Mouse (Mus musculus): ENCODE results near the gene Gtf2f2. TPM values are rescaled to one million over a fixed set of nuclear protein-coding genes. Genes with fewer than 3 reads are reported as not detected.

The Gtf2f2 gene
- 55.9 and 56.3 TPM in 2 replicates for polyA plus RNA-seq (2014; fragmentation: Nextera tagmentation; extraction: Ambion mirVana)

DNA sequence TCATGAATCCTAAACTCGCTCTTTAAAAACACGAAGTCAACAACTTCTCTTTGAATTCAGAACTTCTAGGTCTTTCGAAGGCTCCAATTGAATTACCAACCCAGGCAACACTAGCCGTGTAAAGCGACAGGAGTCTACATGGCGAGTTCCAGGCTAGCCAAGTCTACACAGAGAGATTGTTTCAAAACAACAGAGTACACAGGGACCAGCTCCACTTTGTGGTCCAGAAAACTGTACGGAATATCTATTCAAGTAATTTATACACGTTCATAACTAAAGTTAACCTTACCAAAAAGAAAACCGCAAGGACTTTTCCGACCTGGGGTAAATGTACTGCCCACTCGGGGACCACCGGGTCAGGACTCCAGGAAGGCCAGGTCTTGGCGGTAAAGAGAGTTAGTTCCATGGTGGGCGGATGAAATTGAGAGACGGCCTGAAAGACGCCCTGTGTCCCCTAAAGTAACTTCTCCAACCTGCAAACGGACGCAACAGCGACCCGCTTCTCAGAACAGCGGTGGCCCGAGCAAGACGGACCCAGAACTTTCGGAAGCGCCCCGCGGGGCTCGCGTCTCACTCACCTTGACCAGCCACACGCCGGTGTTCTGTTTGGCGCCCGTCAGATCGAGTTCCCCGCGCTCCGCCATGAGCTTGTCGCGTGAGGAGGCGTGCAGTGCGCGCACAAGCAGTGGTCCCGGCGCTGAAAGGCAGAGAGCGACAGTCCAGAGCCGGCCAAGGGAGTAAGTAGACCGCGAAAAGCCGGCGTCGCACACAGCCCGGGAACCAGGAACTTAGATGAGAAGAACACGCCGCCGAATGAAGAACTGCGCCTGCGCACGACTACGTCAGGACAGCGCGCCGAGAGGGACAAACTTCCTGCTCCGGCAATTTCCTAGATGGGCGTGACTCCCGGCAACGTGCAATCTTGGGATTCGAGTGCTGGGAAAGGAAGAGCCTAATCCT lies at the start of gene Gtf2f2:
TSS of gene Gtf2f2 (minus strand) at position 764 of the 960 bp plus-strand sequence.
- 1% methylated on average over 67 of the region's 67 CpGs for WGBS

DNA sequence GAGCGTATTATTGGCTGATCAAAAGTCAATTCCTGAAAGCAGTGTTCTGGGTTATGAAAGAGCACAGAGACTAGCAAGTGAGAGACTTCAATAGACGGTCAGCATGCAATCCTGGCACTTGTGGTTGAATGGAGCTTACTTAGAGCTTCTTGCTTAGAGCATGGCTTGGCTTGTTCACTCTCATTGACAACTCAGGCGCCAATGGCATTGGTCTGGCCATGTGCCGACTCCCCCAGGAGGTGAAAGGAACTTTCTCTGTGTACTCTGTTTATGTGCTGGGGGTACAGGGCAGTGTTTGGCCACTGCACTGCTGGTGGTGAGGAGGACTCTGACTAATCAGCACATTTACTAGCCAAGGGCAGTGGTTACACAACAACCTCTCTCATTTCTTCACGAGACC lies 48.8 kb upstream of the Gtf2f2 start:
- Histone ChIP-seq H3K27ac (replicated peaks; ENCODE audit: low read depth, low read length) (no peak overlapping the region), H3K9ac (replicated peaks; ENCODE audit: low read length) (no peak overlapping the region), H3K4me2 (ENCODE audit: low read depth, low read length) (no peak overlapping the region), H3K4me1 (ENCODE audit: control insufficient read depth, insufficient read depth, low read length) (no peaks in the 10 kb centered on the region), H3K4me3 (ENCODE audit: low read depth, low read length) (no peak overlapping the region), H3K27me3 (ENCODE audit: control insufficient read depth, insufficient read depth, low read length) (no peaks in the 10 kb centered on the region), H3K36me3 (replicated peaks; ENCODE audit: control insufficient read depth, insufficient read depth, low read depth, low read length) (no peaks in the 10 kb centered on the region), H3K9me3 (replicated peaks; ENCODE audit: control insufficient read depth, low read length) (no peaks in the 10 kb centered on the region)
- DNase-seq (ENCODE audit: low spot score) (no peak), ATAC-seq (replicated peaks; ENCODE audit: insufficient number of reproducible peaks, low FRiP score, low TSS enrichment, low read depth) (no peak)
- 83% methylated on average over 5 of the region's 5 CpGs for WGBS

More for the DNA sequence above, at the start of gene Gtf2f2:
- Histone ChIP-seq H3K4me2 (ENCODE audit: low read depth, low read length) (peak within 1 kb of the TSS; percentile 45), H3K4me1 (ENCODE audit: control insufficient read depth, insufficient read depth, low read length) (no peaks in the 10 kb centered on the region), H3K9ac (replicated peaks; ENCODE audit: low read length) (peak within 1 kb of the TSS; percentile 85), H3K36me3 (replicated peaks; ENCODE audit: control insufficient read depth, insufficient read depth, low read depth, low read length) (no peaks in the 10 kb centered on the region), H3K27me3 (ENCODE audit: control insufficient read depth, insufficient read depth, low read length) (no peaks in the 10 kb centered on the region), H3K9me3 (replicated peaks; ENCODE audit: control insufficient read depth, low read length) (no peaks in the 10 kb centered on the region), H3K27ac (replicated peaks; ENCODE audit: low read depth, low read length) (no peak within 1 kb of the TSS; the same call in 1 of the 2 replicates), H3K4me3 (ENCODE audit: low read depth, low read length) (peak within 1 kb of the TSS; percentile 91)
- ATAC-seq (replicated peaks; ENCODE audit: insufficient number of reproducible peaks, low FRiP score, low TSS enrichment, low read depth) (peak; percentile 92), DNase-seq (ENCODE audit: low spot score) (peak; percentile 97)

DNA sequence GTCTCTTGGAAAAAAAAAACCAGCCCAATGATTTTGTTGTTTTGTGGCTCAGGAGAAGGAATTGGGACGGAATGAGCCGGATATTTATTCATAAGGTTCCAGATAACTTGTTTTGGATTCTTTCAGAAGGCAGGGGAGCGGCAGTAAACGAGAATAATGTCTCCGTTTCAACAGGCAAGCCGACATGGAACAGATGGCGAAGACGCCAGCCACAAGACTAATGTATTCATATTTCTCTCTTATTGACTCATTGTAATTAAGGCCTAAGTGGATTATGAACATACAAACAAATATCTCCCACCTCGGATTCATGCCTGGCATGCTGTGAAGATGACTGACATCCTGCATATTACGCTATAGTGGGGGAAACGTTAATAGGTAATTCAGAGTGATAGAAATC lies 43.1 kb upstream of the Gtf2f2 start:
- Histone ChIP-seq H3K4me3 (ENCODE audit: low read depth, low read length) (no peak overlapping the region), H3K9me3 (replicated peaks; ENCODE audit: control insufficient read depth, low read length) (no peaks in the 10 kb centered on the region)
- WGBS, result 88% methylated on average over 11 of the region's 11 CpGs

DNA sequence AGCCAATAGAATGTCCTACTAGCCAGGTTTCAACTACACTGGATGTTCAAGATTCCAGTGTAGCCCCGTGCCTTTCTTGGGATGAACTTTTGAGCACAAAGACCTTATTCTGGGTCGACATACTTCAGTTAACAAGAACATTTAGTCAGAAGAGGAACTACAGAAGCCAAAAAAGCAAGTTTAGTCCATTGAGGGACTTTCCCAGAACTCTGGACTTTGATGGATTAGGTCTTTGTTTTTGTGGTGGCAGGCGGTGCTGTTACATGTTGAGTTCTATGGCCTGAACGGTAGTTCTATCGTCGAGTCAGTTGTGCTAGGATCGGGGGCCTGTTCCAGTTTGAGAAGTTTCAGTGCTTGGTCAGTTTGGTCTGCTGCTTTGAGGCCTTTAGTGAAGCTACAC lies 41.3 kb upstream of the Gtf2f2 start:
- no peaks in the 10 kb centered on the region for H3K27me3 ChIP-seq (ENCODE audit: control insufficient read depth, insufficient read depth, low read length)
- H3K9me3 ChIP-seq (replicated peaks; ENCODE audit: control insufficient read depth, low read length), result no peaks in the 10 kb centered on the region
- H3K36me3 ChIP-seq (replicated peaks; ENCODE audit: control insufficient read depth, insufficient read depth, low read depth, low read length), result no peaks in the 10 kb centered on the region
- no peak overlapping the region for H3K4me3 ChIP-seq (ENCODE audit: low read depth, low read length)
- WGBS, result 85% methylated on average over 7 of the region's 7 CpGs
- H3K27ac ChIP-seq (replicated peaks; ENCODE audit: low read depth, low read length), result no peak overlapping the region
- H3K4me1 ChIP-seq (ENCODE audit: control insufficient read depth, insufficient read depth, low read length), result no peaks in the 10 kb centered on the region
- DNase-seq (ENCODE audit: low spot score) (no peak), ATAC-seq (replicated peaks; ENCODE audit: insufficient number of reproducible peaks, low FRiP score, low TSS enrichment, low read depth) (no peak)
- no peak overlapping the region for H3K4me2 ChIP-seq (ENCODE audit: low read depth, low read length)
- no peak overlapping the region for H3K9ac ChIP-seq (replicated peaks; ENCODE audit: low read length)

More for the DNA sequence above, 43.1 kb upstream of the Gtf2f2 start:
- Histone ChIP-seq H3K27me3 (ENCODE audit: control insufficient read depth, insufficient read depth, low read length) (no peaks in the 10 kb centered on the region), H3K9ac (replicated peaks; ENCODE audit: low read length) (no peak overlapping the region), H3K4me2 (ENCODE audit: low read depth, low read length) (no peak overlapping the region), H3K4me1 (ENCODE audit: control insufficient read depth, insufficient read depth, low read length) (no peaks in the 10 kb centered on the region), H3K27ac (replicated peaks; ENCODE audit: low read depth, low read length) (no peak overlapping the region), H3K36me3 (replicated peaks; ENCODE audit: control insufficient read depth, insufficient read depth, low read depth, low read length) (no peaks in the 10 kb centered on the region)
- no peak for ATAC-seq (replicated peaks; ENCODE audit: insufficient number of reproducible peaks, low FRiP score, low TSS enrichment, low read depth)
- DNase-seq (ENCODE audit: low spot score), result no peak

DNA sequence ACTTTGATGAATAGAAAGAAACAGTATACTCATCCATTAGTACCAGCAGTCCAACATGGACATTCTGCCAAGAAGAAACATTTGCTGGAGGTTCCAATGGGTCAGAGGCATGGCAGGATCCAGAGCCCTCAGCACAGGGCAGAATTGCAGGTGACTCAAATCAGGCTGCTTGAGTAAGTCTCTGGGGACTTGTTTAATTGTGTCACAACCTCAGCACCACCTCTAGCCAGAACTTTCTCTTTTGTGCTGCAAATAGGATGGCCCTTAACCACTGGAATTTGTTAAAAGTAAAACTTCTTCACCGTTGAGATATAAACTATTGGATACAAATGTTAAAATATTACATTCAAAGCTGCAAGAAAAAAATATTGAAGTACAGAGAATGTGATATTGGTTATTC lies 35.1 kb upstream of the Gtf2f2 start:
- 68% methylated on average over 1 of the region's 1 CpGs for WGBS
- no peaks in the 10 kb centered on the region for H3K27me3 ChIP-seq (ENCODE audit: control insufficient read depth, insufficient read depth, low read length)
- H3K4me1 ChIP-seq (ENCODE audit: control insufficient read depth, insufficient read depth, low read length), result no peaks in the 10 kb centered on the region
- H3K9ac ChIP-seq (replicated peaks; ENCODE audit: low read length), result no peak overlapping the region
- no peak for DNase-seq (ENCODE audit: low spot score)
- H3K4me2 ChIP-seq (ENCODE audit: low read depth, low read length), result no peak overlapping the region
- no peak overlapping the region for H3K4me3 ChIP-seq (ENCODE audit: low read depth, low read length)
- no peak for ATAC-seq (replicated peaks; ENCODE audit: insufficient number of reproducible peaks, low FRiP score, low TSS enrichment, low read depth)
- no peaks in the 10 kb centered on the region for H3K9me3 ChIP-seq (replicated peaks; ENCODE audit: control insufficient read depth, low read length)
- no peak overlapping the region for H3K27ac ChIP-seq (replicated peaks; ENCODE audit: low read depth, low read length)
- no peaks in the 10 kb centered on the region for H3K36me3 ChIP-seq (replicated peaks; ENCODE audit: control insufficient read depth, insufficient read depth, low read depth, low read length)

- WGBS, result 74% methylated on average over 3 of the region's 3 CpGs
- DNase-seq (ENCODE audit: low spot score), result no peak
- Histone ChIP-seq H3K36me3 (replicated peaks; ENCODE audit: control insufficient read depth, insufficient read depth, low read depth, low read length) (no peaks in the 10 kb centered on the region), H3K4me1 (ENCODE audit: control insufficient read depth, insufficient read depth, low read length) (no peaks in the 10 kb centered on the region), H3K27ac (replicated peaks; ENCODE audit: low read depth, low read length) (no peak overlapping the region), H3K27me3 (ENCODE audit: control insufficient read depth, insufficient read depth, low read length) (no peaks in the 10 kb centered on the region), H3K4me3 (ENCODE audit: low read depth, low read length) (no peak overlapping the region), H3K9ac (replicated peaks; ENCODE audit: low read length) (no peak overlapping the region), H3K4me2 (ENCODE audit: low read depth, low read length) (no peak overlapping the region), H3K9me3 (replicated peaks; ENCODE audit: control insufficient read depth, low read length) (no peaks in the 10 kb centered on the region)
- ATAC-seq (replicated peaks; ENCODE audit: insufficient number of reproducible peaks, low FRiP score, low TSS enrichment, low read depth), result no peak
Observed at GRCm38 (mm10) chr14:76044164-76044557, 33.5 kb upstream of the Gtf2f2 start.

GRCm38 (mm10) chr14:76043251-76044163 lies 32.8 kb upstream of the Gtf2f2 start:
- H3K4me2 ChIP-seq (ENCODE audit: low read depth, low read length), result no peak overlapping the region
- H3K4me1 ChIP-seq (ENCODE audit: control insufficient read depth, insufficient read depth, low read length), result no peaks in the 10 kb centered on the region
- no peak overlapping the region for H3K9ac ChIP-seq (replicated peaks; ENCODE audit: low read length)
- 77% methylated on average over 14 of the region's 14 CpGs for WGBS
- H3K9me3 ChIP-seq (replicated peaks; ENCODE audit: control insufficient read depth, low read length), result no peaks in the 10 kb centered on the region
- no peak overlapping the region for H3K4me3 ChIP-seq (ENCODE audit: low read depth, low read length)
- ATAC-seq (replicated peaks; ENCODE audit: insufficient number of reproducible peaks, low FRiP score, low TSS enrichment, low read depth), result no peak
- DNase-seq (ENCODE audit: low spot score), result no peak
- H3K27ac ChIP-seq (replicated peaks; ENCODE audit: low read depth, low read length), result no peak overlapping the region
- no peaks in the 10 kb centered on the region for H3K27me3 ChIP-seq (ENCODE audit: control insufficient read depth, insufficient read depth, low read length)
- H3K36me3 ChIP-seq (replicated peaks; ENCODE audit: control insufficient read depth, insufficient read depth, low read depth, low read length), result no peaks in the 10 kb centered on the region

Data from embryonic facial prominence, embryonic 11.5 days (tissue).